Mouse (Mus musculus): ENCODE data around the gene Mlip.
"Not testable (repeated sequence)": the region's sequence is repeated elsewhere in the genome, so short reads cannot be mapped to it uniquely, and the experiment has no call there.

The Mlip gene

GRCm38 (mm10) chr9:77198250-77198649, 154.5 kb downstream of the Mlip start:
- DNase-seq (ENCODE audit: low spot score in 2 of 2) = no peak

GRCm38 (mm10) chr9:77179486-77179885, 173.3 kb downstream of the Mlip start:
- no peak for DNase-seq (ENCODE audit: low spot score in 2 of 2)

GRCm38 (mm10) chr9:77175870-77176269, 176.9 kb downstream of the Mlip start:
- DNase-seq (ENCODE audit: low spot score in 2 of 2) = no peak

- DNase-seq (ENCODE audit: low spot score in 2 of 2) = no peak
These were observed 180.7 kb downstream of the Mlip start for GRCm38 (mm10) chr9:77172044-77172443.

- DNase-seq (ENCODE audit: low spot score in 2 of 2) = no peak
These were observed 186.9 kb downstream of the Mlip start for GRCm38 (mm10) chr9:77165877-77166276.

- DNase-seq (ENCODE audit: low spot score in 2 of 2) = no peak
These were observed 191.0 kb downstream of the Mlip start for GRCm38 (mm10) chr9:77161764-77162163.

- DNase-seq (ENCODE audit: low spot score in 2 of 2) = no peak
These were observed 192.4 kb downstream of the Mlip start for GRCm38 (mm10) chr9:77160277-77160926.

- DNase-seq (ENCODE audit: low spot score in 2 of 2) = no peak
These were observed 204.1 kb downstream of the Mlip start for GRCm38 (mm10) chr9:77148518-77149257.

- DNase-seq (ENCODE audit: low spot score in 2 of 2) = no peak
These were observed 233.0 kb downstream of the Mlip start for GRCm38 (mm10) chr9:77119735-77120134.

- no peak for DNase-seq (ENCODE audit: low spot score in 2 of 2)
These were observed 255.9 kb downstream of the Mlip start for GRCm38 (mm10) chr9:77096886-77097285.

- DNase-seq (ENCODE audit: low spot score in 2 of 2) = not testable (repeated sequence)
These were observed 269.5 kb downstream of the Mlip start for GRCm38 (mm10) chr9:77083221-77083620.

- DNase-seq (ENCODE audit: low spot score in 2 of 2) = no peak
These were observed 281.1 kb downstream of the Mlip start for GRCm38 (mm10) chr9:77071676-77072075.

GRCm38 (mm10) chr9:77056611-77057010, 296.2 kb downstream of the Mlip start:
- DNase-seq (ENCODE audit: low spot score in 2 of 2) = no peak

- no peak for DNase-seq (ENCODE audit: low spot score in 2 of 2)
These were observed 298.2 kb downstream of the Mlip start for GRCm38 (mm10) chr9:77054426-77055193.

Data from urinary bladder, postnatal 36 days (tissue).